Mouse (Mus musculus): ENCODE measurements at regions not wholly inside any gene's neighbourhood (a gene's known extent, or its start where the extent isn't known, plus 50 kb on each side); places are given as distances from the start of the nearest gene placed in this dataset.

DNA sequence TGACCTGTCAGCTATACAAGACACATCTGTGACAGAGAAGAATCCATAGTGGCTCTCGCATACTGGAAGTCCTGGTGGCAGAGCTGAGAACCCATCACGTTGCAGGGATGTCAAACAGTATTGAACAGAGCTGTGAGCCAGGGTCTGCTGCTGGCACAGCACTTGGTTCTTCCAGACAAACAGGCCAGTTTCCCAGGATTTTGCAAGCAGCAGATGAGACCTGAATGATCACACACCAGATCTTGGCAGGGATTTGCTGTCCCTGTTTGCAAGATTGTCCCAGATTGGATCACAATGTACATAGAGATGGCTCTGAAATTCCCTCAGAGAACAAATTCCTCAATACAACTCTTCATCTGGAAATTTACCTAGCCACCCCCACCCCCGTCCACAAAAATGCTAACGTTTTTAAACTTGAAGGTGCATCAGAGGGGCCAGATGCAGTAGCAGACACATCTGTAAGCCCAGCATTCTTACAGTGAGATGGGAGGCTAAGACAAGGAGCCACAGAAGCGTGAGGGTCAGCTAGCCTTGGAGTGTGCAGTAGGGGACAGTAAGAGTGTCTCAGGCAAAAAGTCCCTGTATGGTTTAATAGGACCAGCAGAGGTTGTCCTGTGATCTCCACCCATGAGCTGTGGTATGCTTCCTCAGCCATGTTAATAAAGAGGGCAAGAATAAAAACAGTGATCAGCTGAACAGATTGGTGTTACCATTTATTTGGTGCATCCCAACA, 307.8 kb downstream of the Gadd45g start:
- no peak for DNase-seq (ENCODE audit: low read depth, low spot score)
- POLR2A ChIA-PET: interaction anchor here (0.5 to 1.4 kb wide), 2 partner anchors 15 to 91 kb away, joined by 3 to 4 read pairs; no protein-coding TSS in a partner anchor
- CTCF ChIA-PET: interaction anchor here (1.3 to 2.2 kb wide), 3 partner anchors 14 to 22 kb away, joined by 3 to 6 read pairs (median 4); no protein-coding TSS in a partner anchor
- no peak for ATAC-seq
- no peaks in the 10 kb centered on the region for H3K27me3 ChIP-seq
- in situ Hi-C loops (cut with MboI; ENCODE audit: low pct_unique_long_range_greater_than_20kb): no loop called here
- no peak for TF ChIP-seq CTCF (IDR thresholded peaks at IDR 0.05)

DNA sequence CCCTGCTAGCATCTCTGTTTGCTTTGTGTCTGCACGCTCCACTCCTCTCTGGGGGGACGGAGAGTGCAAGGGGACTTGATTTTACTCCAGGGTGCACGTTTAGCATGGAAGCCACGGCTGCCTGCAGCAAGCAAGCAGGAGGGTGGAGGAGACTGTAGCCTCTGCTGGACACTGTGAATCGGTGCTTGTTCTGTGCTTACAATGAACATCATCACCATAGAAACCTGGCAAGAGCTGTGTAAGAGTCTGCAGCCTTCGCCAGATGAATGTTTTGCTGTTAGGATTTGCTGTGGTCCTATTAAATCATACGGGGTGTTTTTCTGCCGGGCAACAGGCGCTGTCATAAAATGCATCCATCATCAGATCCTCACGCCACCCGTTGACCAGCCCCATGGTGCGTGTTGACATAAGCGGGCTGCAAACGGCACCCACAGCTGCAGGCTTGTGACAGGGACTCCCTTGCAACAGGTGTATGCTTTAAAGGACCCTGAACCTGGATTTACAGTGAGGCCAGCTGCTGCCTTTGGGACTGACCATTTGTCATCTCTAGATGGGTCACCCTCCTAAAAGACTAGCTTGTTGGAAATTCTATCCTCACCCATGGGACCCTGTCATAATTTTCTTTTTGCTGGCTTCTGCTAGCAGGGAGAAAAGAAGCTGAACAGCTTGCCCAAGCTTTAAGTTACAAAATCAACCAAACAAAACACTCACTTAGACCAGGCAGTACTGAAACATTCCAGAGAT, 308.5 kb downstream of the Gadd45g start:
- POLR2A ChIA-PET: interaction anchor here (0.5 to 1.4 kb wide), 2 partner anchors 16 to 92 kb away, joined by 3 to 4 read pairs; no protein-coding TSS in a partner anchor

DNA sequence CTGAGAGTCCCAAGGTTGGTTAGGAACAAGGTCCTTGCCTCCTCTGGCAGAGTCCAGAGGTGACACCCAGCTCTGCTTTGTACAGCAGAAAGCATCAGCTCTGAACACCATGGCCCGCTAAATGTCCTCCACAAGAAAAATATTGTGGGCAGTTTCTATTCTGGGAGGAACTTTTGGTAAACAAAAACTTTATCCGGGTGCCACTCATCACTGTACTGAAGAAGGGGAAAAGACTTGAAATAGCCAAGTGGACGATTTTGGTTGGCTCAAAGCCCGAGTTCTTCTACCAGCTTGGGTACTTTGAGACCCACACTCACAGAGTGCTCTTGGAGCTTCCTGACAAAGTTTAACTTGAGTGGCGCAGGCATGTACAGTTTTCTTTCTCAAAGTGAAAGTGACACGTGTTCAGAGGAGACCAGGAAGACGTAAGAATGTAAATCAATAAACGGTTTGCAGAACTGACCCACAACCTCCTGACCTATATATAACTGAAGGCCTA, 309.2 kb downstream of the Gadd45g start:
- no peaks in the 10 kb centered on the region for H3K27me3 ChIP-seq
- no peak for TF ChIP-seq CTCF (IDR thresholded peaks at IDR 0.05)
- POLR2A ChIA-PET: no interaction called here
- no peak for ATAC-seq
- DNase-seq (ENCODE audit: low read depth, low spot score): no peak
- in situ Hi-C loops (cut with MboI; ENCODE audit: low pct_unique_long_range_greater_than_20kb): no loop called here
- CTCF ChIA-PET: interaction anchor here (2.2 kb wide), 1 partner anchor 20 kb away, joined by 6 read pairs; no protein-coding TSS in a partner anchor

More for the DNA sequence above, 308.5 kb downstream of the Gadd45g start:
- no peaks in the 10 kb centered on the region for H3K27me3 ChIP-seq
- DNase-seq (ENCODE audit: low read depth, low spot score) (no peak), ATAC-seq (no peak)
- in situ Hi-C loops (cut with MboI; ENCODE audit: low pct_unique_long_range_greater_than_20kb): no loop called here
- no peak for TF ChIP-seq CTCF (IDR thresholded peaks at IDR 0.05)
- CTCF ChIA-PET: interaction anchor here (1.3 to 2.2 kb wide), 2 partner anchors 15 to 21 kb away, joined by 3 to 6 read pairs; no protein-coding TSS in a partner anchor

GRCm38 (mm10) chr13:52162676-52163075, 316.2 kb downstream of the Gadd45g start:
- in situ Hi-C loops (cut with MboI; ENCODE audit: low pct_unique_long_range_greater_than_20kb): no loop called here
- DNase-seq (ENCODE audit: low read depth, low spot score) (no peak), ATAC-seq (no peak)
- CTCF ChIA-PET: interaction anchor here (1.2 kb wide), 1 partner anchor 10 kb away, joined by 3 read pairs; no protein-coding TSS in a partner anchor
- no peaks in the 10 kb centered on the region for H3K27me3 ChIP-seq
- POLR2A ChIA-PET: no interaction called here
- TF ChIP-seq CTCF (IDR thresholded peaks at IDR 0.05): no peak

DNA sequence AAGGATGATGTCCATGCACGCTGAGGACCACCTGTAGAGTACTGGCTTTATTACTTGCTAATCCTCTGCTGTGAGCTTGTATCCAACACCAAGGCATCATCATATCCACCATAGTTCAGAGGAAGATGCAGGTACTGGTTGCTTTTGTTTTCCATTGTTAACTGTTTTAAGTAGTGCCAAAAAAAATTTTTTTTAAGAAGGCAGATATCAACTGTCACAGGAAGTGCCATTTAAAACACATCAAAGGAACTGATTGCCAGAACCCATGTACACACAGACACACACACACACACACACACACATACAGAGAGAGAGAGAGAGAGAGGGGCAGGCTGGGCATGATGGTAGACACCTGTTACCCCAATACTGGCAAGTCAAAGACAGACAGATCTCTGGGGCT, 319.1 kb downstream of the Gadd45g start:
- no peak for ATAC-seq
- ChIA-PET POLR2A (no interaction called here), CTCF (interaction anchor here (1.0 kb wide), 1 partner anchor 10 kb away, joined by 3 read pairs; no protein-coding TSS in a partner anchor)
- no peak for TF ChIP-seq CTCF (IDR thresholded peaks at IDR 0.05)
- in situ Hi-C loops (cut with MboI; ENCODE audit: low pct_unique_long_range_greater_than_20kb): no loop called here
- H3K27me3 ChIP-seq: no peaks in the 10 kb centered on the region
- DNase-seq (ENCODE audit: low read depth, low spot score): no peak

DNA sequence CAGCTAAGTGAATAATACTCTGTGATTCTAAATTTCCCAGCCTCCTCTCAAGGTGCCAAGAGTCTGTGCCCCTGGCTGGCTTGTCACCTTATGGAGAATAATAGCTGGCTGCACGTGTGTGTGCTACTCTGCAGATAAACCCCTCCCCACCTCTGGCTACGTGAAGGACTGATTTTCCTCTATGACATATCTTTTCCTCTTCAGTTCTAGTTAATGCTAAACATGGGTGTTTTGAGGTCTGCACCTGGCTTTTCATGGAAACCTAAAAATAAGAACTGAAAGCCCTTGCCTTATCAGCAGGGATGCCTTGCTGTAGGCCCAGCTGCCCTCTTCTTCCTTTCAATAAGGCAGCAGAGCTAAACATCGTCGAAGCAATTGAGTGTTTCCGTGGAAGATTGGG, 321.5 kb downstream of the Gadd45g start:
- ATAC-seq (no peak), DNase-seq (ENCODE audit: low read depth, low spot score) (no peak)
- in situ Hi-C loops (cut with MboI; ENCODE audit: low pct_unique_long_range_greater_than_20kb): no loop called here
- TF ChIP-seq CTCF (IDR thresholded peaks at IDR 0.05): no peak
- CTCF ChIA-PET: no interaction called here
- H3K27me3 ChIP-seq: no peaks in the 10 kb centered on the region
- POLR2A ChIA-PET: no interaction called here

DNA sequence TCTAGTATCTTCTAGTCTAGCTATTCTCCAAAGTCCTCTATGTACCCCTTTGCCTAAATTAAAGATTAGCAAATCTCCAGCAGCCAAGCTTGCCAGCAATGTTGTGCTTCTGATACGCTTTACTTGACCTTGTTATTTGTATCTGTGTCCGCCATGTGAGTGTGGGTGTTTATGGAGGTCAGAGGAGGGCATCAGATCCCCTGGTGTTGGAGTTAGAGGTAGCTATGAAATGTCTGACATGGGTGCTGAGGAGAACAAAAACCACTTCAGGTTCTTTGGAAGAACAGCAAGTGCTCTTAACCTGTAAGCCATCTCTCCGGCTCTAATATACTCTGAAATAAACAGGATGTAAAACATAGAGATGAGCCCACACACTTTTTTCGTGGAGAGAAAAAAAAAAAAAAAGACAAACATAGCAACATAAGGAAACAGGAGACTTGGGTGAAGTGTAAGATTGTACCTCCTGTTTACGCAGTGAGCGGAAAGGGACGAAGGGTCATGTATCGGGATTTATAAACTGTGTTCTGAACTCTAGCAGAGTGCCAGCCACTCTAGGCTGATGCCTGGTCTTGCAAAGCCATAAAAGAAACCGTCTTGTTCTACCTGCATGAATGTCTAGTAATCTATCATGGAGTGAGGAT, 326.3 kb downstream of the Gadd45g start:
- DNase-seq (ENCODE audit: low read depth, low spot score): no peak
- ChIA-PET CTCF (interaction anchor here (0.9 kb wide), 1 partner anchor 10 kb away, joined by 3 read pairs; no protein-coding TSS in a partner anchor), POLR2A (interaction anchor here (0.6 kb wide), 1 partner anchor 81 kb away, joined by 3 read pairs; no protein-coding TSS in a partner anchor)
- in situ Hi-C loops (cut with MboI; ENCODE audit: low pct_unique_long_range_greater_than_20kb): no loop called here
- H3K27me3 ChIP-seq: no peaks in the 10 kb centered on the region
- no peak for ATAC-seq
- no peak for TF ChIP-seq CTCF (IDR thresholded peaks at IDR 0.05)

GRCm38 (mm10) chr13:52175665-52176064, 329.2 kb downstream of the Gadd45g start:
- ChIA-PET POLR2A (no interaction called here), CTCF (interaction anchor here (0.9 to 1.5 kb wide), 3 partner anchors 10 to 47 kb away, joined by 3 to 6 read pairs (median 3); no protein-coding TSS in a partner anchor)
- DNase-seq (ENCODE audit: low read depth, low spot score) (peak; percentile 38), ATAC-seq (peak; percentile 93)
- TF ChIP-seq CTCF (IDR thresholded peaks at IDR 0.05): no peak
- in situ Hi-C loops (cut with MboI; ENCODE audit: low pct_unique_long_range_greater_than_20kb): no loop called here
- no peaks in the 10 kb centered on the region for H3K27me3 ChIP-seq

- DNase-seq (ENCODE audit: low read depth, low spot score) (no peak), ATAC-seq (no peak)
- in situ Hi-C loops (cut with MboI; ENCODE audit: low pct_unique_long_range_greater_than_20kb): no loop called here
- ChIA-PET POLR2A (no interaction called here), CTCF (interaction anchor here (1.0 kb wide), 1 partner anchor 12 kb away, joined by 3 read pairs; no protein-coding TSS in a partner anchor)
- no peaks in the 10 kb centered on the region for H3K27me3 ChIP-seq
- TF ChIP-seq CTCF (IDR thresholded peaks at IDR 0.05): no peak
Measured at GRCm38 (mm10) chr13:52179977-52180376, 333.5 kb downstream of the Gadd45g start.

GRCm38 (mm10) chr13:52183635-52184034, 337.2 kb downstream of the Gadd45g start:
- ChIA-PET POLR2A (no interaction called here), CTCF (interaction anchor here (1.2 kb wide), 1 partner anchor 10 kb away, joined by 4 read pairs; no protein-coding TSS in a partner anchor)
- ATAC-seq (no peak), DNase-seq (ENCODE audit: low read depth, low spot score) (no peak)
- in situ Hi-C loops (cut with MboI; ENCODE audit: low pct_unique_long_range_greater_than_20kb): no loop called here
- no peaks in the 10 kb centered on the region for H3K27me3 ChIP-seq
- TF ChIP-seq CTCF (IDR thresholded peaks at IDR 0.05): no peak

All from Patski (cell line).